Comparison of ENCODE assay signal across 8 mouse cellular contexts in the genomic region with DNA sequence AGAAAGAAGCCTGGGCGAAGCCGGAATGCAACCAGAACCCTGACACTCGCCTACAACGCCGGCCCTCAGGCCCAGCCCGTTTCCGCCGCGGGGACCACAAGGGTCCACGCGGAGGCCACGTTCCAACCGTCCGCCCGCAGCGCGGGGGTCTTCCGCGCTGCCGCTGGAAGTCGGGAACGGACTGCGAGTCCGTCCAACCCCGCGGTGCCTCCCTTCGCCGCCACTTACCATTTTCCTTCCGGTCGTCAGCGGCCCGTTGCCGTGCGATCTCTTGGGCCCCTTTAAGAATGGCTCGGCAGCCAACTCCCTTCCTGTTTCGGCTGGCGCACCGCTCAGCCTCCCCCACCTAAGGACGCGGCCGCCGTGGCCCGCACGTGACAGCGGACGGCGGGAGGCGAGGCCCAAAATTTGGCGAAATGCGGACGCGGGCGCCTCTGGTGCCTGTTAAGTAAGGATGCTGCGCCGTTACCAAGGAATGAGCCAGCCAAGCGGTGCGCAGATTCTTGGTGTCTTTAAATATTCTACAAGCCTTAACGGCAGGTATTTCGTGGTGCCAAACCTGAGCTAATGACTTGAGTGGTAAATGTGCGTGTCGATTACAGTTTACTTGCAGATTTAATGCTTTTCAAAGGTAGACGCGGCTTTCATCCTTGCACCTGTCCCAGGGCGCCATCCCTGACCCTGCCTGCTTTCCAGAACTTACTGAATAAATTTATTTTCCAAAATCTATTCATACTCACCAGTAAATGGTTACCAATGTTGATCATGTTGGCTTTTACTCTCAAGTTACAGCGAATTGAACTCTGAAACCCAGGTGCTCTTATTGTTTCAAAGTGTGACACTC. TPM values are rescaled to one million over a fixed set of nuclear protein-coding genes. Genes with fewer than 3 reads are reported as not detected.
A peak's percentile ranks its signal among the peaks of the same experiment; 100 is the strongest.
DNase-seq lines count a peak whose midpoint lies in the region; ATAC-seq lines count a peak whose summit lies in the region.

A gene (minus strand): TSS at position 370 of the 844 bp plus-strand sequence.

- intact Hi-C loops in left cerebral cortex, postnatal 10 days (cut with DNase I): no loop called here

- DNase-seq in adipocyte (ENCODE audit: low spot score): peak; percentile 82
- DNase-seq in embryo, embryonic 10 days (ENCODE audit: low spot score): peak; percentile 96
- peak; percentile 95 for DNase-seq in gastrocnemius, postnatal 10 days
- DNase-seq in induced T-regulatory cell, adult 2 months (ENCODE audit: low read depth): peak; percentile 95
- DNase-seq in left cerebral cortex, postnatal 10 days (ENCODE audit: extremely low spot score in 1 of 2, low spot score in 2 of 2): peak; percentile 94 to 97
- peak; percentile 98 for DNase-seq in right cerebral cortex, postnatal 25 days
- peak; percentile 94 to 97 for DNase-seq in urinary bladder, postnatal 4 days (ENCODE audit: low spot score in 2 of 2)

- ATAC-seq in megakaryocyte-erythroid progenitor cell, adult 5-6 weeks (replicated peaks; ENCODE audit: low FRiP score, low TSS enrichment, poor library complexity, severe bottlenecking): peak; percentile 96

RNA-seq across cellular contexts. Expression of the gene that starts here (rescaled TPM):
- 10 to 100 TPM; 34.2 to 37.8 TPM for total RNA-seq in gastrocnemius, postnatal 10 days (2021)
- 100 to 1,000 TPM; 155 to 165 TPM for total RNA-seq in left cerebral cortex, postnatal 10 days (2021)
- 51.5 and 57.9 TPM in 2 replicates for total RNA-seq in megakaryocyte-erythroid progenitor cell, adult 5-6 weeks (2014; fragmentation: Nextera tagmentation)
- 84.5 and 101 TPM in 2 replicates for total RNA-seq in megakaryocyte-erythroid progenitor cell, adult 5-6 weeks (2017)

Comparison
In these comparisons a context has a peak if more than half of its experiments do, and no peak if none do; other contexts are left out.
1. Peak in every context shown above with its lines: DNase-seq and ATAC-seq.